Mouse (Mus musculus): ENCODE data around the gene Rpl26. TPM values are rescaled to one million over a fixed set of nuclear protein-coding genes. Genes with fewer than 3 reads are reported as not detected.
"Not testable (repeated sequence)": the region's sequence is repeated elsewhere in the genome, so short reads cannot be mapped to it uniquely, and the experiment has no call there.

Gene Rpl26
- polyA plus RNA-seq, 1 experiment from 2014 or later = 1,184 TPM

- Histone ChIP-seq H3K4me3 (ENCODE audit: low read length) (no peak overlapping the region), H3K4me2 (replicated peaks; ENCODE audit: low read depth, low read length) (no peak overlapping the region), H3K27ac (ENCODE audit: low read depth, low read length) (no peak overlapping the region), H3K9ac (ENCODE audit: low read depth, low read length) (no peak overlapping the region), H3K4me1 (ENCODE audit: control insufficient read depth, insufficient read depth, low read length) (peaks cover 10% of the 10 kb centered on the region), H3K27me3 (ENCODE audit: control insufficient read depth, insufficient read depth, low read length) (no peaks in the 10 kb centered on the region), H3K36me3 (ENCODE audit: control insufficient read depth, insufficient read depth, low read length) (no peaks in the 10 kb centered on the region), H3K9me3 (ENCODE audit: control insufficient read depth, low read length) (no peaks in the 10 kb centered on the region)
- WGBS = 49% methylated on average over 3 of the region's 3 CpGs
- ATAC-seq (ENCODE audit: low FRiP score, low TSS enrichment) = no peak
Observed at GRCm38 (mm10) chr11:68923191-68923590, 21.8 kb downstream of the Rpl26 start.

DNA sequence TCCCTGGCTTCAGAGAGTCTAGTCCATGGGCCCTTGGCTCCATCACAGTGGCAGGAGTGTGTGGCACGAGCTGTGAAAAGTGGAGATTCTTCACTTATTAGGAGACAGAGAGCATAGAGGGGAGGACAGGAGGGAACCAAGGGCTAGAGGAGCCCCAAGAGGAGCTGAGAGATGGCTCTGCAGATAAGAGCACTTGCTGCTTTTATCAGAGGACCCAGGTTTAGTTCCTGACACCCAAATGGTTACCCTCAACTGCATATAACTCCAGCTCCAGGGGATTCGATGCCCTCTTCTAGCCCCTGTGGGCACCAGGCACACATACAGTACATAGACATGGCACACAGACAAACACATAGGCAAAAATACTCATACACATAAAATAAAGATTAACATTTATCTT lies 23.4 kb downstream of the Rpl26 start:
- Histone ChIP-seq H3K27ac (ENCODE audit: low read depth, low read length) (no peak overlapping the region), H3K4me2 (replicated peaks; ENCODE audit: low read depth, low read length) (no peak overlapping the region), H3K36me3 (ENCODE audit: control insufficient read depth, insufficient read depth, low read length) (no peaks in the 10 kb centered on the region), H3K4me3 (ENCODE audit: low read length) (no peak overlapping the region), H3K4me1 (ENCODE audit: control insufficient read depth, insufficient read depth, low read length) (peaks cover 10% of the 10 kb centered on the region), H3K9ac (ENCODE audit: low read depth, low read length) (no peak overlapping the region), H3K27me3 (ENCODE audit: control insufficient read depth, insufficient read depth, low read length) (no peaks in the 10 kb centered on the region), H3K9me3 (ENCODE audit: control insufficient read depth, low read length) (no peaks in the 10 kb centered on the region)
- no peak for ATAC-seq (ENCODE audit: low FRiP score, low TSS enrichment)
- WGBS = 83% methylated on average over 2 of the region's 2 CpGs

DNA sequence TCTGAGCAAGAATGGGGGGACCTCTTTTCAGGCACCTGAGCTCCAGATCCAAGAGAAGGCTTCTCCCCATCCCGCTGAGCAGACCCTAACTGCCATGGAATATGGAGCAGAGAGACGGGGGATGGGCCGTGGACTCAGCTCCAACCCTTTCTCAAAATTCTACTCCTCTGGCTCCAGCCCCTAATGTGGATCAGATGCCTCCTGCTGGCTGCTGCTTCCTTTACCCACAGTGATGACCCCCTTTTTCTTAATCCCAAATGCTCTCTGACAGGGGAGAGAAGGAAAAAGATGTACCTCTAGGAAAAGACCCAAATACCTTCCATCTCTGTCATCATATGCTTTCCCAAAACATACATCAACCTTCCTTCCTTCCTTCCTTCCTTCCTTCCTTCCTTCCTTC lies 25.6 kb downstream of the Rpl26 start, which contains the start of gene Odf4:
TSS of gene Odf4 (minus strand) at position 101 of the 400 bp plus-strand sequence.
- no peak within 1 kb of the TSS for H3K27ac ChIP-seq (ENCODE audit: low read depth, low read length)
- H3K9me3 ChIP-seq (ENCODE audit: control insufficient read depth, low read length) = no peaks in the 10 kb centered on the region
- H3K9ac ChIP-seq (ENCODE audit: low read depth, low read length) = no peak within 1 kb of the TSS
- 84% methylated on average over 3 of the region's 3 CpGs for WGBS
- no peak for ATAC-seq (ENCODE audit: low FRiP score, low TSS enrichment)
- no peak within 1 kb of the TSS for H3K4me2 ChIP-seq (replicated peaks; ENCODE audit: low read depth, low read length)
- H3K27me3 ChIP-seq (ENCODE audit: control insufficient read depth, insufficient read depth, low read length) = no peaks in the 10 kb centered on the region
- H3K4me3 ChIP-seq (ENCODE audit: low read length) = no peak within 1 kb of the TSS
- peaks cover 7% of the 10 kb centered on the region for H3K4me1 ChIP-seq (ENCODE audit: control insufficient read depth, insufficient read depth, low read length)
- H3K36me3 ChIP-seq (ENCODE audit: control insufficient read depth, insufficient read depth, low read length) = no peaks in the 10 kb centered on the region

- no peak overlapping the region for H3K4me3 ChIP-seq (ENCODE audit: low read length)
- no peaks in the 10 kb centered on the region for H3K4me1 ChIP-seq (ENCODE audit: control insufficient read depth, insufficient read depth, low read length)
- WGBS = 85% methylated on average over 6 of the region's 6 CpGs
- no peak overlapping the region for H3K9ac ChIP-seq (ENCODE audit: low read depth, low read length)
- H3K4me2 ChIP-seq (replicated peaks; ENCODE audit: low read depth, low read length) = no peak overlapping the region
- no peak overlapping the region for H3K27ac ChIP-seq (ENCODE audit: low read depth, low read length)
- H3K27me3 ChIP-seq (ENCODE audit: control insufficient read depth, insufficient read depth, low read length) = no peaks in the 10 kb centered on the region
- H3K9me3 ChIP-seq (ENCODE audit: control insufficient read depth, low read length) = no peaks in the 10 kb centered on the region
- H3K36me3 ChIP-seq (ENCODE audit: control insufficient read depth, insufficient read depth, low read length) = no peaks in the 10 kb centered on the region
- no peak for ATAC-seq (ENCODE audit: low FRiP score, low TSS enrichment)
Observed at GRCm38 (mm10) chr11:68929947-68930346, 28.6 kb downstream of the Rpl26 start.

DNA sequence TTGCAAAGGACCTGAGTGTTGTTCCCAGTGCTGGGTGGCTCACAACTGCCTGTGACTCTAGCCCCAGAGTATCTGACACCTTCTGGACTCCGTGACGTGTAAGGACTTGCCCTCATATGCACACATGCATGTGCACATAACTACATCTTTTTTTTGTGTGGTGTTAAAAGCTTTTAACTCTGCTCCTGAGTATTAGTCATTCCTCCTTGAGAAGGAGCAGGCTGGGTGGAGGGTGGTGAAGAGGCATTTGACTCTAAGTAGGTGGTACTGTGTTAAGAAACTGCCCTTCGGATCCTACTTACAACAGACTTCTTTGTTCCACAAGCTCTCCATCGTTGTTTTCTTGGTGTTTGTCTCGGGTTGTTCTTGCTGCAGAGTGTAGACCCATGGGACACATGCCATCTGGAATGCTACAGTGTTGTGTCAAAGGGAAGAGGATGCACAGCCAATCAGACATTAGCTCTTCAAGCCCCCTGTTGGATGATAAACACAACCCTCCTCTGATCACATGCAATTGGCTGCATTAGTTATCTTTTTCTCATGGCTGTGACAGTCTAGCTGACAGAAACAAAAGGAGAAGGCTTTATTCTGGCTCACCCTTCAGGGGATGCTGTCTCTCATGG lies 32.6 kb downstream of the Rpl26 start:
- Histone ChIP-seq H3K9ac (ENCODE audit: low read depth, low read length) (no peak overlapping the region), H3K27ac (ENCODE audit: low read depth, low read length) (no peak overlapping the region), H3K36me3 (ENCODE audit: control insufficient read depth, insufficient read depth, low read length) (no peaks in the 10 kb centered on the region), H3K9me3 (ENCODE audit: control insufficient read depth, low read length) (no peaks in the 10 kb centered on the region), H3K4me2 (replicated peaks; ENCODE audit: low read depth, low read length) (no peak overlapping the region), H3K4me3 (ENCODE audit: low read length) (no peak overlapping the region), H3K27me3 (ENCODE audit: control insufficient read depth, insufficient read depth, low read length) (no peaks in the 10 kb centered on the region), H3K4me1 (ENCODE audit: control insufficient read depth, insufficient read depth, low read length) (no peaks in the 10 kb centered on the region)
- ATAC-seq (ENCODE audit: low FRiP score, low TSS enrichment) = no peak
- 77% methylated on average over 5 of the region's 5 CpGs for WGBS

- not testable (repeated sequence) for H3K36me3 ChIP-seq (ENCODE audit: control insufficient read depth, insufficient read depth, low read length); H3K4me2 ChIP-seq (replicated peaks; ENCODE audit: low read depth, low read length); H3K4me3 ChIP-seq (ENCODE audit: low read length); H3K9me3 ChIP-seq (ENCODE audit: control insufficient read depth, low read length); H3K27ac ChIP-seq (ENCODE audit: low read depth, low read length); H3K27me3 ChIP-seq (ENCODE audit: control insufficient read depth, insufficient read depth, low read length); H3K4me1 ChIP-seq (ENCODE audit: control insufficient read depth, insufficient read depth, low read length); ATAC-seq (ENCODE audit: low FRiP score, low TSS enrichment); H3K9ac ChIP-seq (ENCODE audit: low read depth, low read length)
- WGBS = 93% methylated on average over 4 of the region's 4 CpGs
Observed at GRCm38 (mm10) chr11:68936951-68937350, 35.6 kb downstream of the Rpl26 start.

DNA sequence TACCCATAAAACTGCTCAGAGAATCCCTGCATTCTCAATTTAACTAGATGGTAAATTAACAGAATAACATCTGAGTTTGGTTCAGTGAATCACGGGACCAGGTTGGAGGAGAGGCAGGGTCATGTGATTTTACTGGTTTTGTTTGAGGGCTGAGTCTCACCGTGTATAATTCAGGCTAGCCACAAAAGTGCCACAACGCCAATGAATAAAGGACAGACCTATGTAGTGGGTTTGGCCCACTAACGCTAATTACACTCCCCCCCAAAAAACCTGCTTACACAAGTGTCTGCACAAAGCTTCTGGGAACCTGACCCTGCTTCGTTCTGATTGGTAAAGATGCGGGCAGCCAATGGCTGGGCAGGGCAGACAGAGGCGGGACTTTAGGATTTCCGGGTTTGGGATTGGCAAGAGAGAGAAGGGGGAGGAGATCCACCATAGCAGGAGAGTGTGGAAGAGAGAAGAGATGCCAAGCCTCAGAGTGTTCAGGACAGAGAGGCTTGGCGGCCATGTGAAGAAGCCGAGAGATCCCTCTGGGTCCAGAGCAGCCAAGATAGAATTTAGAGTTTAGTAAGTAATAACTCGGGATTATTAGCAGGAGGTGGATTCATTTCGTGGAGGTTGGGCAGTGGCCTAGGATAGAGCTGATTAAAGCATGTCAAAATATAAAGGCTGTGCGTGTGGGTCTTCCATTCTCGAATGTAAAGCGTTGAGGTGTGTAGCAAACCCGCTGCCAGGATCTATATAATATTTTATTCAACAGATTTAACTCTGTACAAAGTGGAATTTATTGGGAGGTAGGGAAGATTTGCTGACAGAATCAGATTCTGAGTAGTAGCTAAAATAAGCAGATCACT lies 38.3 kb downstream of the Rpl26 start:
- H3K9ac ChIP-seq (ENCODE audit: low read depth, low read length) = peak overlapping the region; percentile 57; the same call in 1 of the 2 replicates
- H3K27me3 ChIP-seq (ENCODE audit: control insufficient read depth, insufficient read depth, low read length) = no peaks in the 10 kb centered on the region
- no peaks in the 10 kb centered on the region for H3K36me3 ChIP-seq (ENCODE audit: control insufficient read depth, insufficient read depth, low read length)
- peak overlapping the region; percentile 53; the same call in 1 of the 2 replicates for H3K27ac ChIP-seq (ENCODE audit: low read depth, low read length)
- peak overlapping the region; percentile 38 for H3K4me2 ChIP-seq (replicated peaks; ENCODE audit: low read depth, low read length)
- peak overlapping the region; percentile 48 for H3K4me3 ChIP-seq (ENCODE audit: low read length)
- 2% methylated on average over 16 of the region's 16 CpGs for WGBS
- H3K4me1 ChIP-seq (ENCODE audit: control insufficient read depth, insufficient read depth, low read length) = peaks cover 4% of the 10 kb centered on the region; the same call in 1 of the 2 replicates
- H3K9me3 ChIP-seq (ENCODE audit: control insufficient read depth, low read length) = no peaks in the 10 kb centered on the region
- ATAC-seq (ENCODE audit: low FRiP score, low TSS enrichment) = peak; percentile 99

DNA sequence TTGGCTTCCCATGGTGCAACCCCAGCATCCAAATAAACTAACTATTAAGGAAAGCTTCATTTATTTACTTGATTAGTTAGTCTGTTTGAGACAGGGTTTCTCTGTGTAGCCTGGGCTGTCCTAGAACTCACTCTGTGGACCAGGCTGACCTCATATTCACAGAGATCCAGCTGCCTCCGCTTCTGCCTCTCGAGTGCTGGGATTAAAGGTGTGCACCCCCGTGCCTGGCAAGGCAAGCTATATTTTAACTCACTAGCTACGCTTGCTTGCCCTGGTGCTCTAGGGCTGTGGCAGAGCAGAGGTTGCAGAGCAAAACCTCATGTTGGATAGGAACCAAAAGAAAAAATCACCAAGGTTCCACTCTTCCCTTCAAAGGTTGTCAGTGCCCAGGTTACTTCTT lies 39.1 kb downstream of the Rpl26 start:
- Histone ChIP-seq H3K4me2 (replicated peaks; ENCODE audit: low read depth, low read length) (peak overlapping the region; percentile 38), H3K4me3 (ENCODE audit: low read length) (peak overlapping the region; percentile 48), H3K9me3 (ENCODE audit: control insufficient read depth, low read length) (no peaks in the 10 kb centered on the region), H3K4me1 (ENCODE audit: control insufficient read depth, insufficient read depth, low read length) (peaks cover 4% of the 10 kb centered on the region; the same call in 1 of the 2 replicates), H3K36me3 (ENCODE audit: control insufficient read depth, insufficient read depth, low read length) (no peaks in the 10 kb centered on the region), H3K27me3 (ENCODE audit: control insufficient read depth, insufficient read depth, low read length) (no peaks in the 10 kb centered on the region), H3K9ac (ENCODE audit: low read depth, low read length) (peak overlapping the region; percentile 57; the same call in 1 of the 2 replicates), H3K27ac (ENCODE audit: low read depth, low read length) (no peak overlapping the region)
- WGBS = 39% methylated on average over 4 of the region's 4 CpGs
- no peak for ATAC-seq (ENCODE audit: low FRiP score, low TSS enrichment)

DNA sequence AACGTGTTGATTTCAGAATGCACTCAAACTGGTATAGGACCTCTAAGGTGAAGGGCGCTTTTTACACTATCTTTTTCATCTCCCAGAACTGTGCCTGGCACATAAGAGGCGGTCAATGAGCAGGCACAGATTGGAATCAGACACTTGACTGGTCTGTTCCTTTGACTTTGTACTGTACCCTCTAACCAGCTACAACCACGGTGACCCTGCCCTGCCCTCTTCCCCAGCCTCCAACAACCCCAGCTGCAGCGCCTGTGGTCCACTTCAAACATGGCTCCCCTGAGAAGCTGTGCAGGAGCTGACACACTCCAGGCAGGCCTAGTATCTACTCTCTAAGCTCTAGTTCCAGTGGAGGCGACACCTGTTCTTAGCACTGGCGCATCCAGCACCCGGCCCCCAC lies 41.3 kb downstream of the Rpl26 start:
- 0 out of 2 replicates have a peak, but pooled peaks cover 3% of the 10 kb centered on the region for H3K36me3 ChIP-seq (ENCODE audit: control insufficient read depth, insufficient read depth, low read length)
- no peak for ATAC-seq (ENCODE audit: low FRiP score, low TSS enrichment)
- H3K4me2 ChIP-seq (replicated peaks; ENCODE audit: low read depth, low read length) = no peak overlapping the region
- no peaks in the 10 kb centered on the region for H3K9me3 ChIP-seq (ENCODE audit: control insufficient read depth, low read length)
- no peak overlapping the region for H3K27ac ChIP-seq (ENCODE audit: low read depth, low read length)
- H3K4me1 ChIP-seq (ENCODE audit: control insufficient read depth, insufficient read depth, low read length) = peaks cover 7% of the 10 kb centered on the region
- H3K27me3 ChIP-seq (ENCODE audit: control insufficient read depth, insufficient read depth, low read length) = no peaks in the 10 kb centered on the region
- no peak overlapping the region for H3K4me3 ChIP-seq (ENCODE audit: low read length)
- no peak overlapping the region for H3K9ac ChIP-seq (ENCODE audit: low read depth, low read length)
- 82% methylated on average over 8 of the region's 8 CpGs for WGBS

Measured in kidney, embryonic 14.5 days (tissue).